Mouse (Mus musculus) forelimb bud, embryonic 11.5 days (tissue): ENCODE measurements around the gene R3hdml.
A peak's percentile ranks its signal among the peaks of the same experiment; 100 is the strongest.

Experiments used
- DNase-seq: peaks from one replicate; pipeline ENCODE4 v3.0.0-alpha.2; 2012; ENCODE audit warnings: low read depth, low spot score

The R3hdml gene

GRCm38 (mm10) chr2:163472466-163472851 lies 19.7 kb upstream of the R3hdml start, which contains the start of gene Fitm2:
Gene Fitm2, minus strand, starts transcription at chr2:163472629.
- peak; percentile 99 for DNase-seq

- no peak for DNase-seq
Measured at GRCm38 (mm10) chr2:163480191-163480825, 11.8 kb upstream of the R3hdml start.

GRCm38 (mm10) chr2:163481539-163482029 lies 10.5 kb upstream of the R3hdml start:
- DNase-seq: peak; percentile 58

GRCm38 (mm10) chr2:163487360-163487759 lies 4.8 kb upstream of the R3hdml start:
- DNase-seq: no peak

GRCm38 (mm10) chr2:163489725-163490291 lies 2.3 kb upstream of the R3hdml start:
- DNase-seq: no peak

- no peak for DNase-seq
Measured at GRCm38 (mm10) chr2:163490656-163491055, 1.5 kb upstream of the R3hdml start.

GRCm38 (mm10) chr2:163491351-163491750 lies 767 bp upstream of the R3hdml start:
- DNase-seq: no peak

GRCm38 (mm10) chr2:163493031-163493430 lies 913 bp downstream of the R3hdml start:
- no peak for DNase-seq

- DNase-seq: no peak
Measured at GRCm38 (mm10) chr2:163493976-163494375, 1.9 kb downstream of the R3hdml start.

GRCm38 (mm10) chr2:163494456-163494855 lies 2.3 kb downstream of the R3hdml start:
- DNase-seq: no peak

- no peak for DNase-seq
Measured at GRCm38 (mm10) chr2:163502219-163502618, 10.1 kb downstream of the R3hdml start.

- no peak for DNase-seq
Measured at GRCm38 (mm10) chr2:163503191-163503590, 11.1 kb downstream of the R3hdml start.

- DNase-seq: no peak
Measured at GRCm38 (mm10) chr2:163506300-163507004, 14.3 kb downstream of the R3hdml start, which contains the start of gene Hnf4a. Gene Hnf4a, plus strand, starts transcription at chr2:163506808.

GRCm38 (mm10) chr2:163525761-163526243 lies 33.7 kb downstream of the R3hdml start:
- DNase-seq: no peak

- no peak for DNase-seq
Measured at GRCm38 (mm10) chr2:163527497-163527896, 35.4 kb downstream of the R3hdml start.

- DNase-seq: no peak
Measured at GRCm38 (mm10) chr2:163530418-163530817, 38.3 kb downstream of the R3hdml start.

- peak; percentile 63 for DNase-seq
Measured at GRCm38 (mm10) chr2:163531917-163532316, 39.8 kb downstream of the R3hdml start.

GRCm38 (mm10) chr2:163533226-163533625 lies 41.1 kb downstream of the R3hdml start:
- no peak for DNase-seq

GRCm38 (mm10) chr2:163534958-163535524 lies 42.9 kb downstream of the R3hdml start:
- DNase-seq: peak; percentile 88

- no peak for DNase-seq
Measured at GRCm38 (mm10) chr2:163537443-163537842, 45.3 kb downstream of the R3hdml start.

GRCm38 (mm10) chr2:163538410-163538809 lies 46.3 kb downstream of the R3hdml start:
- DNase-seq: no peak
